Mouse (Mus musculus) WW6 (cell line): ENCODE results near the gene Camkk2.

Experiments used
- DNase-seq: peaks from one replicate; pipeline ENCODE4 v3.0.0-alpha.2; 2013; ENCODE audit warnings: low read depth, low spot score

The Camkk2 gene

GRCm38 (mm10) chr5:122736761-122737160 is 42.4 kb downstream of the Camkk2 start:
- DNase-seq: no peak

DNA sequence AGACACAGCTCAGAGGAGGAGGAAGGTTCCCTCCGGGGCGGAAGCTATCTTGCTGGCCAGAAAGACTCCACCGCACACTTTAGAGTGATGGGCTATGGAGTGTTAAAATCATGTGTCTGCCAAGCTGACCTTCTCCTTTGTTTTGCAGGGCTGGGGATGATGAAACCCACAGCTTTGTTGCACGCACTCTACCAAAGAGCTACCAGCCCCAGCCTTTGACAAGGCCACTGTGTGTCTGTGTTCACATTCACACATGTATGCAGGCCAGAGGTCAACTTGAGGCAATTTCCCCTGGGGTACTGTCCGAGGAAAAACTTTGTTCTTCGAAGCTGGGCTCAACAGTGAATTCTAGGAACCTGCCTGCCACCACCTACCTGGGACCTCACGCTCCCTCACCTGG is 43.4 kb downstream of the Camkk2 start:
- no peak for DNase-seq

GRCm38 (mm10) chr5:122733881-122734280 is 45.3 kb downstream of the Camkk2 start:
- no peak for DNase-seq

DNA sequence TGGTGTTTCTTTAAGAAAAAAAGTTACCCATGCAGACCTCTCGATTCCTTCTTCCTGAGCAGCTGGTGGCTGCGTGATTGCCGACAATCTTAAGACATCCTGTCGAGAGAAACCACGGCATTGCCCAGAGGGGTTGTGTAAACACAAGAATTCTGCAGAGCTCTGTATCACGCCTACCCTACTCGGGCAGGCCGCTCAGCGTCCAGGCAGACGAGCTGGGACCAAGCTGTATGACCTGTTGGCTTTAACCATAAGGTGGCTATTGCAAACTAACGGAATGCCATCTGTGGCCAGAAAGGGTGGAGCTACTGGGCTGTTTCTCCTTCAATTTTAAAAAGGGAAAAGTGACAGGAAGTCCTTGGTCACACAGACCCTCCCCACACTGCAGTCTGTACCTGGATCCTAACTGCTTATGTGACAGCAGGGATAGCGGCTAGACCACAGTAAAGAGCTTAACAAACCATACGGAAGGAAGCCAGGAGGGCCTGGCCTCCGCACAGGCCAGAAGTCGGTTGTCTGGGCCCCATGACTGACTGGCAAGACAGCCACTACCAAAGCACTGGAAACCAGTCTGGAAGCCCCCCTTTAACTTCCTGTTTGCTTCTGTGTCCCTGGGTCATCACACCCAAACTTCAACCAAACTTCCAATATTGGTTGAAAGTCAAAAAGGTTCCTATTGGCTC is 47.1 kb downstream of the Camkk2 start:
- DNase-seq: no peak

- no peak for DNase-seq
These were observed 47.9 kb downstream of the Camkk2 start for GRCm38 (mm10) chr5:122731321-122731720.

DNA sequence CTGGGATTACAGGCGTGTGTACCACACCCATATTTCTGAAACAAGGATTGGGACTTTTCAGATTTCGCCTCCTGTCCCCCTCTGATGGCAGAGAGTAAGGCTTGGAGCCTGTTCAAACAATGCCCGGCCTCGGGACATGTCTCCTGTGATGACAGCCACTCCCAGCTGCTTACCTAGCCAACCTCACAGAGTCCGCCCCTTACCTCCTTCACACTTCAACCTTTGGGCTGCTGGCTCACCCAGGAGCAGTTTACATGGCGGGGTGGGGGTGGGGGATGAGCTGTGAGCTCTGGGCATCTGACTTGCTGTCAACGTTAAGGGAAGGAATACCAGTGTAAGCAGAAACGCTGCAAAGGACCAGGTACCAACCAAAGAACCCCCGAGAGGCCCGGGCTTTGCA is 48.4 kb downstream of the Camkk2 start:
- no peak for DNase-seq

- DNase-seq: no peak
These were observed 52.1 kb downstream of the Camkk2 start for GRCm38 (mm10) chr5:122727096-122727495.

- no peak for DNase-seq
These were observed 52.6 kb downstream of the Camkk2 start for GRCm38 (mm10) chr5:122726595-122726994.

DNA sequence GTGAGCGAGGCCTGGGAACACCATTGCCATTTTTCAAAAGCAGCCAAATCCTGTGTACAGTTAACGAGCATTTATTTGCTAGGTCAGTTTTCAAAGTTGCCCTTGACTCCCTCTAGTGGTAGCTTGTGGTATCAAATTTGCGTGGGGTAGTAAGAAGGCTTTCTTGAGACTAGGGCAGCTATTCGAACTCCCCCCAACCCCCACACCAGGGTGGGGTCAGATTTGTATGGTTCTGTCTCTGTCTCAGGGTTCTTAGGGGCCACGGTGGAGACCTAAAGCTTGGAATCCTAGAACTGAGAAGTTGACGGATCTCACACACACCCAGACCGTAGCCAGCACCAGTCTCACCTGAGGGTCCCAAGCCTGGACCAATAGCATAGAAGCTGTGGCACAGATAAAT is 53.1 kb downstream of the Camkk2 start:
- DNase-seq: peak; percentile 61

- no peak for DNase-seq
These were observed 53.8 kb downstream of the Camkk2 start for GRCm38 (mm10) chr5:122725453-122725852.

DNA sequence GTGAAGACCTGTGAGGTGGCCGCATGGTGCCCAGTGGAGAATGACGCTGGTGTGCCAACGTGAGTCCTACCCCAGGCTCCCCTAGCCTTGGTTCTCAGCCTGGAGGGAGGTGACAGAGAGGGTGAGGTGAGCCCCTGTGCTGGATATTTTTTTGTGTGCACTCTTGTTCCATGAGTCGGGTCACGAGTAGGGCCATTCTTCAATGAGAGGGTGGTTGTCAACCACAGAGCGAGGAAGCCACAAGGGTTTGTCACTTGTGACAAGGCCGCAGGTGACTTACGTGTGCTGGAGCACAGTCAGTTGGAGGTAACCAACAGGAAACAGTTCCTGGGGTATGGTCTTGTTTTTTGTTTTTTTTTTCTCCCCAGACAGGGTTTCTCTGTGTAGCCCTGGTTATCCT is 60.0 kb downstream of the Camkk2 start:
- DNase-seq: no peak

- no peak for DNase-seq
These were observed 60.8 kb downstream of the Camkk2 start for GRCm38 (mm10) chr5:122718400-122718799.

GRCm38 (mm10) chr5:122716793-122717192 is 62.4 kb downstream of the Camkk2 start:
- DNase-seq: no peak

- DNase-seq: no peak
These were observed 63.5 kb downstream of the Camkk2 start for GRCm38 (mm10) chr5:122715723-122716122.

DNA sequence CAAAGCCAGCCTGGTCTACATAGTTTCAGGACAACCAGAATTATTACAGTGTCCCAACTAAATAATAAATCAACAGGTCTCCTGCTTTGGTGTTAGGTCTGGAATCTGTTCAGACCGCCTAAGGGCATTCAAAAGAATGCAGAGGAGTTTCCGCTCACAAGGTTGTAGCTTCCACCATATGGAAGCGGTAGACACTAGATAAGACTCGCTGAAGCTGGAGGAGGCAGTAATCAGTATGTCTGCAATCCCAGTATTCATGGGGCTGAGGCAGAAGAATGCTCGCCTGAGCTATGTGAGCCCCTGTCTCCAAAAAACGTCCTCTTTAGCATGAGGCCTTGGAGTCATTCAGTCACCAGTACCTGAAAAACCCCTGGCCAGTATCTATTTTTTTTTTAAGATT is 70.4 kb downstream of the Camkk2 start:
- no peak for DNase-seq

DNA sequence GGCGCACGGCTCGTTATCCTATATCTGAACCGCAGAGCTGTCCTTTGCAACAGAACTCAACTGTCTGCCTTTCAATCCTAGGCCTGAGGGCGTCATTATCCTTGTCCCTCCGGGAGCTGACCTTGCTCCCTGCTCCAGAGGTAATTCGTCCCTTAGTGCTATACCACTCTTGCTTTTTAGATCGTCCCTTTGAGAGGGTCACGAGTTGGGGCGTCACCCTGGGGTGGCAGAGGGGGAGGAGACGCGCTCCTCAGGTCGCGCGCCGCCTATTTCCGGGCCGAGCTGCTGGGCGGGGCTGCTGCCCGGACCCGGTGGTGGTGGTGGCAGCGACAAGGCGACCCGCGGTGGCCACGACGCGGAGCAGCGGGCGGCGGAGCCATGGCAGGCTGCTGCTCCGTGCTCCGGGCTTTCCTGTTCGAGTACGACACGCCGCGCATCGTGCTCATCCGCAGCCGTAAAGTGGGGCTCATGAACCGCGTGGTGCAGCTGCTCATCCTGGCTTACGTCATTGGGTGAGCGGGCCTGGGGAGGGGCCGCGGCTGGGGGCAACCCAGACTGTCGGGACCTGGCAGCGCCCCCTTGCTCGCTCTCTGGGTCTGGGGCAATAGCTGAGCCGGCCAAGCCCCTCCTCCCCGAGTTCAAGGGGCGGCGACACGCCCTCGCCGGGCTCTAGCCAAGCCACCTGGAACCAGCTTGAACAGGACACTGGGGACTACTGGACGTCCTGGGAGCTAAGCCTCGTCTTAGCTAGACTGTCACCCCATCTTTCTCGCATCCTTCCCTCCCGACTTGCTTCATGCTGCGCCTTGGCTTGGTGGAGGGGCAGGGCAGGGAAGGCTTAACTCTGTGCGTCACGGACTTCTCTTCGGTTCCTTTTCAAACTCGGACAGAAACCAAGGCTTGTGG is 71.7 kb downstream of the Camkk2 start, which contains the start of gene P2rx4:
Gene P2rx4 (plus strand): TSS at position 269 of the 906 bp plus-strand sequence.
- DNase-seq: peak; percentile 70

DNA sequence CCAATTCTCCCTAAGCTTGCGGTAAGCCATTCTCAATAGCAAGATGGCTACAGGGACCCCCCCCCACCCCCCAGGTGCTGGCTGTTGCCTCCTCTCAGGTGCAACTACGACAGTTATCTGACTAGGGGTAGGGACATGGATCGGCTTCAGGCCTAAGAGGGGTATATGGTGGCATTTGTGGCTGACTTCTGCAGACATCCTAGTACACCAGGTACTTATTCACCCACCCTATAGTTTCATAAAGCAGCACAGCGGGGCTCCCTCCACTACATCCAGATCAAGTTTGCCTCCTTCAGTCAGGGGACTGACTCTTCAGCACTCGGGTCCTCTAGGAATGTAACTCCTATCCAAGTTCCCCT is 72.3 kb downstream of the Camkk2 start:
- DNase-seq: no peak

DNA sequence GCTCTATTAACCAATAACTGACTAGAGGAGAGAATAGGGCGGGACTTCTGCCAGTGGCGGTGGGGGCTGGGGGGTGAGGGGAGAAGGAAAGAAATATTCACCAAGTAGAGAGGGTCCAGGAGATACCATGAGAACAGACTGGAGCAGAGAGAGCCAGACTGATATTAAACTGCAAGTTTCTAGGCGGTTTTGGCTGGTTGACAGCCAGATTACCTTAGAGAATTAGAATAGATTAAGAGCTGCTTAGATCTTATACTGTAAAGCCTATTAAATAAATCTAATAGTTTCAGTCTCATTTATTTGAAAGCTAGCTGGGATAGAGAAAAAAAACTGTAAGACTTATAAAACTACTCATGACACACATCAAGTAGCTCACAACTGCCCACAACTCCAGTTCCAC is 74.0 kb downstream of the Camkk2 start:
- no peak for DNase-seq

DNA sequence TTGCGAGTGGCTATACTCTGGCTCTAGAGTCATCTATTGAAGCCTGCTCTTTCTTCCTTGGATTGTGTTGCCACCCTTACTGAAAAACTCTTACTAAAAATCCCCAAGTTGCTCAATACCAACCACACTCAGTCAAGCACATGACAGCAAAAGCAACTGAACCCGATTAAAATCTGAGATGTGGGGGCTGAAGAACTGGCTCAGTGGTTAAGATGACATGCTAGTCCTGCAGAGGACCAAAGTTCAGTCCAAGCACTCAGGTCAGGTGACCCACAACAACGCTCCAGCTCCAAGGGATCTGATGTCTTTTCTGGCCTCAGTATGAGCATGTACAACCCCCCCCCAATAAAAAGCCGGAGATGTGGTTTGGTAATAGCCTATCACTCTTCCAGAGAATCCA is 74.6 kb downstream of the Camkk2 start:
- no peak for DNase-seq

- DNase-seq: no peak
These were observed 75.6 kb downstream of the Camkk2 start for GRCm38 (mm10) chr5:122703574-122703973.

GRCm38 (mm10) chr5:122702156-122702555 is 77.1 kb downstream of the Camkk2 start:
- no peak for DNase-seq

- DNase-seq: no peak
These were observed 78.4 kb downstream of the Camkk2 start for GRCm38 (mm10) chr5:122700837-122701212.
